Mouse (Mus musculus): ENCODE measurements around the gene Auts2. TPM values are rescaled to one million over a fixed set of nuclear protein-coding genes. Genes with fewer than 3 reads are reported as not detected.

Auts2 gene
- polyA plus RNA-seq, 1 experiment from 2014 or later, result 14.7 TPM

GRCm38 (mm10) chr5:131813331-131813781, 729.8 kb downstream of the Auts2 start:
- peak; percentile 38 for ATAC-seq
- Histone ChIP-seq H3K27me3 (replicated peaks; ENCODE audit: control insufficient read depth, insufficient read depth, low read length) (no peaks in the 10 kb centered on the region), H3K9me3 (ENCODE audit: control insufficient read depth, low read length) (no peaks in the 10 kb centered on the region), H3K36me3 (ENCODE audit: control insufficient read depth, insufficient read depth, low read length) (no peaks in the 10 kb centered on the region), H3K4me1 (ENCODE audit: control insufficient read depth, insufficient read depth, low read length) (peaks cover 18% of the 10 kb centered on the region), H3K9ac (ENCODE audit: low read depth, low read length) (peak overlapping the region; percentile 3; the same call in 1 of the 2 replicates), H3K27ac (ENCODE audit: low read length) (peak overlapping the region; percentile 58), H3K4me2 (ENCODE audit: low read depth, low read length) (no peak overlapping the region), H3K4me3 (ENCODE audit: low read length) (no peak overlapping the region)
- 49% methylated on average over 7 of the region's 7 CpGs for whole genome bisulfite sequencing

GRCm38 (mm10) chr5:131812483-131813063, 730.6 kb downstream of the Auts2 start:
- no peak for ATAC-seq
- Histone ChIP-seq H3K36me3 (ENCODE audit: control insufficient read depth, insufficient read depth, low read length) (no peaks in the 10 kb centered on the region), H3K4me3 (ENCODE audit: low read length) (no peak overlapping the region), H3K9ac (ENCODE audit: low read depth, low read length) (no peak overlapping the region), H3K27me3 (replicated peaks; ENCODE audit: control insufficient read depth, insufficient read depth, low read length) (no peaks in the 10 kb centered on the region), H3K27ac (ENCODE audit: low read length) (no peak overlapping the region), H3K4me1 (ENCODE audit: control insufficient read depth, insufficient read depth, low read length) (peaks cover 18% of the 10 kb centered on the region), H3K4me2 (ENCODE audit: low read depth, low read length) (no peak overlapping the region), H3K9me3 (ENCODE audit: control insufficient read depth, low read length) (no peaks in the 10 kb centered on the region)
- WGBS, result 81% methylated on average over 10 of the region's 10 CpGs

- H3K36me3 ChIP-seq (ENCODE audit: control insufficient read depth, insufficient read depth, low read length), result no peaks in the 10 kb centered on the region
- H3K27me3 ChIP-seq (replicated peaks; ENCODE audit: control insufficient read depth, insufficient read depth, low read length), result no peaks in the 10 kb centered on the region
- peak; percentile 42; the same call in 1 of the 2 replicates for ATAC-seq
- H3K4me3 ChIP-seq (ENCODE audit: low read length), result no peak overlapping the region
- no peak overlapping the region for H3K9ac ChIP-seq (ENCODE audit: low read depth, low read length)
- no peaks in the 10 kb centered on the region for H3K9me3 ChIP-seq (ENCODE audit: control insufficient read depth, low read length)
- WGBS, result 82% methylated on average over 2 of the region's 2 CpGs
- H3K27ac ChIP-seq (ENCODE audit: low read length), result no peak overlapping the region
- no peak overlapping the region for H3K4me2 ChIP-seq (ENCODE audit: low read depth, low read length)
- H3K4me1 ChIP-seq (ENCODE audit: control insufficient read depth, insufficient read depth, low read length), result no peaks in the 10 kb centered on the region
These were observed 736.8 kb downstream of the Auts2 start for GRCm38 (mm10) chr5:131806350-131806749.

GRCm38 (mm10) chr5:131805277-131805676, 737.9 kb downstream of the Auts2 start:
- 74% methylated on average over 4 of the region's 4 CpGs for WGBS
- Histone ChIP-seq H3K4me1 (ENCODE audit: control insufficient read depth, insufficient read depth, low read length) (no peaks in the 10 kb centered on the region), H3K27me3 (replicated peaks; ENCODE audit: control insufficient read depth, insufficient read depth, low read length) (no peaks in the 10 kb centered on the region)

GRCm38 (mm10) chr5:131803609-131804008, 739.5 kb downstream of the Auts2 start:
- H3K9ac ChIP-seq (ENCODE audit: low read depth, low read length), result no peak overlapping the region
- H3K36me3 ChIP-seq (ENCODE audit: control insufficient read depth, insufficient read depth, low read length), result no peaks in the 10 kb centered on the region
- H3K4me1 ChIP-seq (ENCODE audit: control insufficient read depth, insufficient read depth, low read length), result no peaks in the 10 kb centered on the region
- ATAC-seq, result no peak
- H3K4me3 ChIP-seq (ENCODE audit: low read length), result no peak overlapping the region
- 77% methylated on average over 10 of the region's 10 CpGs for WGBS
- no peaks in the 10 kb centered on the region for H3K9me3 ChIP-seq (ENCODE audit: control insufficient read depth, low read length)
- no peak overlapping the region for H3K27ac ChIP-seq (ENCODE audit: low read length)
- H3K27me3 ChIP-seq (replicated peaks; ENCODE audit: control insufficient read depth, insufficient read depth, low read length), result no peaks in the 10 kb centered on the region
- H3K4me2 ChIP-seq (ENCODE audit: low read depth, low read length), result no peak overlapping the region

More at GRCm38 (mm10) chr5:131805277-131805676, 737.9 kb downstream of the Auts2 start:
- Histone ChIP-seq H3K9ac (ENCODE audit: low read depth, low read length) (no peak overlapping the region), H3K36me3 (ENCODE audit: control insufficient read depth, insufficient read depth, low read length) (no peaks in the 10 kb centered on the region), H3K9me3 (ENCODE audit: control insufficient read depth, low read length) (no peaks in the 10 kb centered on the region), H3K4me3 (ENCODE audit: low read length) (no peak overlapping the region), H3K27ac (ENCODE audit: low read length) (no peak overlapping the region), H3K4me2 (ENCODE audit: low read depth, low read length) (no peak overlapping the region)
- ATAC-seq, result no peak

- H3K4me2 ChIP-seq (ENCODE audit: low read depth, low read length), result no peak overlapping the region
- H3K36me3 ChIP-seq (ENCODE audit: control insufficient read depth, insufficient read depth, low read length), result no peaks in the 10 kb centered on the region
- H3K27me3 ChIP-seq (replicated peaks; ENCODE audit: control insufficient read depth, insufficient read depth, low read length), result no peaks in the 10 kb centered on the region
- H3K9ac ChIP-seq (ENCODE audit: low read depth, low read length), result no peak overlapping the region
- H3K4me1 ChIP-seq (ENCODE audit: control insufficient read depth, insufficient read depth, low read length), result no peaks in the 10 kb centered on the region
- no peak overlapping the region for H3K4me3 ChIP-seq (ENCODE audit: low read length)
- WGBS, result 53% methylated on average over 6 of the region's 6 CpGs
- H3K27ac ChIP-seq (ENCODE audit: low read length), result no peak overlapping the region
- H3K9me3 ChIP-seq (ENCODE audit: control insufficient read depth, low read length), result no peaks in the 10 kb centered on the region
- no peak for ATAC-seq
These were observed 740.7 kb downstream of the Auts2 start for GRCm38 (mm10) chr5:131802340-131803036.

- no peaks in the 10 kb centered on the region for H3K4me1 ChIP-seq (ENCODE audit: control insufficient read depth, insufficient read depth, low read length)
- ATAC-seq, result no peak
- WGBS, result 64% methylated on average over 6 of the region's 6 CpGs
- H3K9ac ChIP-seq (ENCODE audit: low read depth, low read length), result no peak overlapping the region
- H3K27ac ChIP-seq (ENCODE audit: low read length), result no peak overlapping the region
- no peaks in the 10 kb centered on the region for H3K36me3 ChIP-seq (ENCODE audit: control insufficient read depth, insufficient read depth, low read length)
- H3K4me3 ChIP-seq (ENCODE audit: low read length), result no peak overlapping the region
- no peaks in the 10 kb centered on the region for H3K9me3 ChIP-seq (ENCODE audit: control insufficient read depth, low read length)
- H3K27me3 ChIP-seq (replicated peaks; ENCODE audit: control insufficient read depth, insufficient read depth, low read length), result no peaks in the 10 kb centered on the region
- no peak overlapping the region for H3K4me2 ChIP-seq (ENCODE audit: low read depth, low read length)
These were observed 741.2 kb downstream of the Auts2 start for GRCm38 (mm10) chr5:131801924-131802323.

GRCm38 (mm10) chr5:131798373-131798772, 744.8 kb downstream of the Auts2 start:
- Histone ChIP-seq H3K4me3 (ENCODE audit: low read length) (no peak overlapping the region), H3K36me3 (ENCODE audit: control insufficient read depth, insufficient read depth, low read length) (no peaks in the 10 kb centered on the region), H3K9me3 (ENCODE audit: control insufficient read depth, low read length) (no peaks in the 10 kb centered on the region), H3K4me1 (ENCODE audit: control insufficient read depth, insufficient read depth, low read length) (no peaks in the 10 kb centered on the region), H3K4me2 (ENCODE audit: low read depth, low read length) (no peak overlapping the region), H3K27ac (ENCODE audit: low read length) (no peak overlapping the region), H3K27me3 (replicated peaks; ENCODE audit: control insufficient read depth, insufficient read depth, low read length) (no peaks in the 10 kb centered on the region), H3K9ac (ENCODE audit: low read depth, low read length) (no peak overlapping the region)
- no peak for ATAC-seq
- WGBS, result 91% methylated on average over 5 of the region's 5 CpGs

- no peak for ATAC-seq
These were observed 746.1 kb downstream of the Auts2 start for GRCm38 (mm10) chr5:131797044-131797443.

More at GRCm38 (mm10) chr5:131797044-131797443, 746.1 kb downstream of the Auts2 start:
- H3K27ac ChIP-seq (ENCODE audit: low read length), result no peak overlapping the region
- H3K9me3 ChIP-seq (ENCODE audit: control insufficient read depth, low read length), result no peaks in the 10 kb centered on the region
- no peak overlapping the region for H3K4me2 ChIP-seq (ENCODE audit: low read depth, low read length)
- H3K36me3 ChIP-seq (ENCODE audit: control insufficient read depth, insufficient read depth, low read length), result no peaks in the 10 kb centered on the region
- no peaks in the 10 kb centered on the region for H3K4me1 ChIP-seq (ENCODE audit: control insufficient read depth, insufficient read depth, low read length)
- H3K4me3 ChIP-seq (ENCODE audit: low read length), result no peak overlapping the region
- H3K9ac ChIP-seq (ENCODE audit: low read depth, low read length), result no peak overlapping the region
- H3K27me3 ChIP-seq (replicated peaks; ENCODE audit: control insufficient read depth, insufficient read depth, low read length), result no peaks in the 10 kb centered on the region
